Mouse (Mus musculus) lung, adult 18-20 months (tissue): Measurements from ENCODE around the gene Man1a2.

Source experiments
- DNase-seq, 2 experiments: peaks; one replicate each; pipeline ENCODE4 v3.0.0; 2022; ENCODE audit warnings: mixed read lengths in 2 of 2

The Man1a2 gene

DNA sequence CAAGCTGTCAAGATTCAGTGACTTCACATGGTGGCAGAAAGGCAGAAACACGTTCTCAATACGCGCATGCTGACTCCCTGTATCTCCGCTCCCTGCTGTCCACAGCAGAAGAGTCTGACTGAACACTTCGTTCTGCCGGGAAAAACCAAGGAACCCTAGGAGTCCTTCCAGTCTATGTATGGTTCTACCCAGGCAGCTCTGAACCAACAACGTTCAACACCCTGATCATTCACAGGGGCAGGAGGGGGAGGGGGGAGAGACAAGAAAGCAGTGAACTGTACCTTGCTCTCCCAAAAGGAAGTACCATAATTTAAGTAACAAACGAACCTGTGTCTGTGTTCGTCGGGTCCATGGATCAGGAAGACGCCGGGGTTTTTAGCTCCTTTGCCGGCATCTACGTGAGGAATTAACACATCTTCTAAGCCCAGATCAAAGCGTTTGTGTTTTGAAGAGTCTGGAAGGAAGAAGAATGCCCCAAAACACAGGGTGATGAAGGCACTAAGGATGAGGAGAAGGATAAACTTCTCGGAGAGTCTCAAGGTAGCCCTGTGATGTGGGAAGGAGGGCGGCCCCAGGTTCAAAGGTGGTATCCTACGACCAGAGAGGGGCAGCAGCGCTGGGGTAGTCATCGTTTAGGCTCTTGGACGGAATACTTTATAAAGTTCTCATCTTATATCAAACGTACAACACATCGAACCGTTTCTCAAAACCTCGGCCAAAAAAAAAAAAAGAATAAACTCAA lies 898 bp downstream of the Man1a2 start:
- DNase-seq, result peak in 1 of 2 experiments; percentile 14

DNA sequence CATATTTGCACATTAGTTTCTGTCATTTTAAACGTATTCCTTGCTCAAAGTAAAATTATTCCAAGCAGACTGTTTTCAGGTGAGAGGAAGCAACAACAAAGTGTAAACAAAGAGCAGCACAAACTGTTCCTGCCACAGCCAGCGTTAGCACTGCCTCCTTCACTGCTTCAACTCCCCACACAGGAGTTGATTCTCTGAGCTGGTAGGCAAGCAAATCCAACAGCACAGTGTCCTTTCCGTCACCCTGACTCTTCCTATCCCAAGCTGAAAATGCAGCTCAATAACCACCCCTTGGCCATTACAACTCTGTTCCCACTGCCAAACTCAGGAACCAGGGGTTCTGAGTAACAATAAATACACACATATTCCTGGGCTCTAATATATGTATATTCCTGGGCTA lies 2.5 kb downstream of the Man1a2 start:
- DNase-seq, result no peak

DNA sequence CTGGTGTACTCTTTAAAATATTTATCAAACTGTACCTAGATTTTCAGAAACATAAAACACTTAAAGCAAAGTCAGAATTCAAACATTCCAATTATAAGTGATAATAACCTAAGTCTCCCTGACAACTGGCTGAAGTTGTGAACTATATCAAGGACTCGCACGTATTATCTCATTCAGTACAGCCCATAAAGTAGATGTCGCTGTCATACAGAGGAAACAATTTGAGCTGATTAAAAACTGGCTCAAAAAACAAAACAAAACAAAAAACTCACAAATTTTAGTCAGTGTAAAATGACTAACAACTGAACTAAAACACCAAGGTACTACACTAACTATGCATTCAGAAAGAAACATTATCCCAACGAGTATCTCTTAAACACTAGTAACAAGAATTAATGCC lies 3.0 kb downstream of the Man1a2 start:
- DNase-seq, result no peak

DNA sequence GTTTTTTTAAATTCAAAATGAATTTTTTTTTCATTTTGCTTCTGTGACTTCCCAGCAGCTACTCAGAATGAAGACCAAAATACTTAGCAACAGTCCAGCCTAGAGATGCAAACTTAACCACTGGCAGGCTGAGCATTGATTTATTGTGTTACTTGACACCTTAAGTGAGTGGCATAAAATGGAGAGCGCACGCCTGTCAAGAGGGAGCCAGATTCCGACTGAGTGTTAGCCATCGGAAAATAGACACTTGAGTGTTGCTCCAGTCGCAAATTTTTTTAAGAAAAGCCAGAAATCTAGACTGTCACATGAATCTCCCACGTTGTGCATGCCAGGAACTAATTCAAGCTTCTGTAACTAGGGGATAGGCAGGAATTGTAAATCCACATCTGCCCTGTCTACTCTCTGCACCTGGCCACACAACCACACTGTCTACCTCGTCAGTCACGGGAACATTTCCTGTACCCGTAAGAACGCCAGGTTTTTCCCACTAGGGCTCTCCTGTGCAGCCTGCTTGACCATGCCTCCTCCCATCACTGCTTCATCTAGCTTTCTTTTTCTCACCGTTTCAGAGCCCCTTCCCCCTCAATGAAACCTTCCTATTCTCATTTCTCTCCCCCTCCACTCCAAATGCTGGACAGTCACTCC lies 3.7 kb downstream of the Man1a2 start:
- DNase-seq, result peak in 1 of 2 experiments; percentile 14

DNA sequence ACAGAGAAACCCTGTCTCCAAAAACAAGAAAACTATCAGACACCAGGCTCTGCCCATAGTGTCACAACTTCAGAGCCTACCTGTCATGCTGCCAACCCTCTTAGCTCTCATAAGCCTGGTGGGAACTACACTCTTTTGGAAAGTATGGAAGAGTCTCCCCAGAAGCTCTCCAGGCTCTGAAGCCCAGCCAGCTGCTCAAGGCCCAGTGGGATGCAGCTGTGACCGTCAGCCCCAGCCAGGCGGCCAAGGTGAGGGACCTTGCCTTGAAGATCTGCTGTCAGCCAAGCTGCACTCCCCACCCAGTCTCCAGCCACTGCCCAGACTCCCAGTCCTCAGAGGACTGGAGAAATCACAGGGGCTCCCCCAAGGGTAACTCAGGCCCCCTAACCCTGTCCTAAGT lies 5.1 kb downstream of the Man1a2 start:
- no peak for DNase-seq

DNA sequence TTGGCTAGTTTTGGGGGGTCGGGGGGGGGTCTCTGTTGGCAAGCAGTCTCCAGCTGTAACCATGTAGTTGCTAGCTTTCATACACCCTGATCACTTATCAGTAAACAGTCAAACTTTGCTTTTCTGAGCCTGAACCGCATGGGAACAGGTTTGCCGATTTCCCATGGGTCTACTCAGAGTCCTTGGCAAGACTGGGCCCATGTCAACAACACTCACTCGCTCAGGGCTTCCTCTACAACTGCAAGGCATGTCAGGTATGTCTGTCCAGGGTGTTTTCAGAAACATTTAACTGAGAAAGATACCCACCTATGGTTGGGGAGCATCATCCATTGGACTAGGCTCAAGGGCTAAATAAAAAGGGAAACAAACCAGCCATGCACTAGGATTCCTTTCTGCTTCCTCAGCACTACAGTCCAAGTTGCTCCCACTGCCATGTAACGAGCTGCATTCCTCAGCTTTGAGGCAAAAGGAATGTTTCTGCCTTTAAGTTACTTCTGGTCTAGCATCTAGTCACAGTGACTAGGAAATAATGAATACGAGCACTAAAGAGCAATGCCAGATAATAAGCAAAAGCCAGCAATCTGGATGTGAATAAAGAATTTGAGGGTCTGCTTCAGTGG lies 6.2 kb downstream of the Man1a2 start:
- no peak for DNase-seq

DNA sequence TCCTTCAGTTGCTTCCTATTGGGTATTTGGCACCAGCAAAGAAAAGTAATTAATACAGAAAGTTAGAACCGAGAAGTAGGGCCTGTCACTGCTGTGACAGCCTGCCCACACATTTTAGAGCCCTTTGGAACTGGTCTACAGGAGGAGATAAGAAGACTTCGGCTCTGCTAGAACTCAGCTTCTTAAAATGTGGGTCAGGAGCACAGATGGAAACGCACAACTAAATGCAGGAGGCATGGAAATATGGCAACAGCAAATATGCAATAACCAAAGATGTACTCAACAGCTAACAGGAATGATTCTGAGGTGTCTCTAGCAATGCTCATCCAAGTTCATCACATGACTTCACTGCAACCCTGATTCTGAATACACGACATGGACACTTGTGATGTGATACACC lies 10.2 kb downstream of the Man1a2 start:
- DNase-seq, result no peak

DNA sequence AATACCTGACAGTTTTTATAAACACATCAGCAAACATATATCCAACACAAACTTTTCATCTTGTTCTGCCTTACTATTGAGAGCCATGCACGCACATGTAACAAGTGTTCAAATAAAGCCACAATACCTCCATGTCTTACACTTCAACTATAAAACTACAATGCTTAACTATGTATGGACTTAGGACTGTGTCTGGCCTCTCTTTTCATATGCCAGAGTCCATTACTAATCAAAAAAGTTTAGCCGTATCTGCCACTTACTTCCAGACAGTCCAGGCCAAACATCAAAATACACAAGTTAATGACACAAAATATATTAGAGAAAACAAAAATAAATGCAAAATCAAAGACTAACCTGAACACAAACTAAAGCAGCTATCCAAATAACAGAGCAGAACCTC lies 14.9 kb downstream of the Man1a2 start:
- DNase-seq, result no peak

DNA sequence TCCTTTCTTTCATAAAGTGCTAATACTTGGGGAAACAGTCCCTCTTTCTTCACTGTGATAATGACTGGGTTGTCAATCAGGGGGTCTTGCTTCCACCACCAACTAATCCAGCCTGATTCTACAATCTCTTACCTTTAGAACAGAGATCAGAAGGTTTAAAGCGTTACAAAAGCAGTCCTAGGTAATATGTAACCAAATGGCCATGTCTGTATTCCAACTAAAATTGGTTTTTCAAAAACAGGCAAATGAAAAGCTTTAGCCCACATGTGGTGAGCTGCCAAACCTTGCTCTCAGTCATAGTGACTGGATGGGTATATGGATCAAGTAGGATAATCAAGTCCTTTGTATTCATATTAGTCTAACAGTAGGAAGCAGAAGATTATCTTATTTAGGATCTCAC lies 32.0 kb downstream of the Man1a2 start:
- DNase-seq, result no peak

DNA sequence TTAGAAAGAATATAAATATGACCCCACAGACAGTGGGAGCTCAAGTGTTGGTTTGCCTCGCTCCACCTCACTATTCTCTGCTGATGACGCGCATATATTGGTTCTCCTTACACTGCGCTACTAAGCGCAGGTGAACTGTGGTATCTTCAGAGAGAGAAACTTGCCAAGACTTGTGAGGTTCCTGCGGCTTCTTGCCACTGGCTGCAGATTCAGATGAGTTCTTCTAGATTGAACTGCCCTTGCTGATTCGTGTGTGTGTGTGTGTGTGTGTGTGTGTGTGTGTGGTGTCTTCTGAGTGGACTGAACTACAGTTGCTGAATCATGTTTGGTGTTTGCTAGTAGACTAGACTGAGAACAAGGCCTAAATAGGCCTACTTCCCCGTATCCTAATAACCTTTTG lies 43.7 kb downstream of the Man1a2 start:
- DNase-seq, result no peak

DNA sequence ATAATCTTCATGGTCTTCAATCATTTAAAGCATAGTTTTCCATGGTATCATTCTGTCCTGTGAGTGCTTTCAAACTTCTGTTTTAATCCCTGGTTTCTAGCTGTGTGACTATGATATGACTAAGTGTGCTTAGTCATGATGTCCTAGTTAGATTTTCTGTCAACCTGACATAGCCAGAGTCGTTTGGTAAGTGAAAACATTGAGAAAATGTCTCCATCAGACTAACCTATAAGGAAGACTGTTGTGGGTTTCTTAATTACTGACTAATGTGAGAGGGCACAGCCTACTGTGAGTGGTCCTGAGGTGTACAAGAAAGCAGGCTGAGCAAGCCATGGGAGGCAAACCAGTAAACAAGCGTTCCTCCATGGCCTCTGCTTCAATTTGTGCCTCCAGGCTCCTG lies 49.0 kb downstream of the Man1a2 start:
- no peak for DNase-seq

DNA sequence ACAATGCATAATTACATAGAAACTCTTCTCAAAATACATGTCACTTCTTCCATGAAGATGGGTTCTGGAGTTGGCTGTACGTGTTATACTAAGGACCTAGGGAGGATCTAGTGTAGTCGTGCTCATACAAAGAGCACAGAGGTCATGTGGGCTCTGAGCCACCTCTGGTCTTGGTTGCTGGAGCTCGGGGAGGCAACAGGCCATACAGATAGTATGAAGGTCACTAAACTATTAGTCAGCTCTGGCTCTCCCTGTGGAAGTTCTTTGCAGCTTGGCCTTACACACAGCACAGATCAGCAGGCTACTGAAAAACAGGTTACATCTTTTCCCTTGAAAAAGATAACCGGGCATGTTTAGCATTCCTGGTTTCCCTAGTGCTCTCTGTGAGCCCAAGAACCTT lies 50.5 kb downstream of the Man1a2 start:
- no peak for DNase-seq

DNA sequence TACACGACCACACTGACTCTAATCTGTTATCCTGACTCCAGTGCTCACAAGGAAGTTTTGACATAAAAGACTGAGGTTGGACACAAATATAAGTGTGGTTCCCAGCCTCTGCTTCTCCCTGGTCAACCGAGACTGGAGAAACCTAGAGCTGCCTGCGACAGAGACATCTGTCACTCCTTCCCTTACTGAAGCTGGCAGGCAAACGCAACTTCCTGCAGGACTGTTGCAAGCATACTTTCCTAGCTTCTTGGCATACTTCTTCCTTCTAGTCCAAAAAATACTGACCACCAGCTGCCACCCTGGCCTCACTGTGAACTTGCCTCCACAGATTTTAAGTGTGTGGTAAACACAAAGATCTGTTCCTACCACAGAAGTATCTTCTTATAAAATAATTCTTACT lies 66.8 kb downstream of the Man1a2 start:
- peak; percentile 17 to 21 for DNase-seq

DNA sequence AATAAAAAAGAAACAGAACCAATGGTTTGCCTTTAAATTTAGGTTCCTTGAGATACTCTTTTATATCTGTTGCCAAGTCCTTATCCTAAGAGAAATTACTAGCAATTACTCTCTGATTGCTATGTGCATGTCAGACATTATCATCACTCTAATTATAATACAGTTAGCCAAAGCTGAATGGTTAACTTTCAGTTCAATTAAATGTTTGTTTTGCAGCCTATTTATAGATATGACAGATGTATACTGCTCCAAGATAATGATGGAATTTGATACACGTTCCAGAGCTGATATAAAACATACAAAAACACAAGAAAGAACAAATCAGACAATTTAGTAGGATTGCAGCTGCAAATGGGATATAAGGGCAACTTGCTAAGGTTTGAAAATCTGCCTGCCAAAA lies 74.4 kb downstream of the Man1a2 start:
- DNase-seq, result no peak

DNA sequence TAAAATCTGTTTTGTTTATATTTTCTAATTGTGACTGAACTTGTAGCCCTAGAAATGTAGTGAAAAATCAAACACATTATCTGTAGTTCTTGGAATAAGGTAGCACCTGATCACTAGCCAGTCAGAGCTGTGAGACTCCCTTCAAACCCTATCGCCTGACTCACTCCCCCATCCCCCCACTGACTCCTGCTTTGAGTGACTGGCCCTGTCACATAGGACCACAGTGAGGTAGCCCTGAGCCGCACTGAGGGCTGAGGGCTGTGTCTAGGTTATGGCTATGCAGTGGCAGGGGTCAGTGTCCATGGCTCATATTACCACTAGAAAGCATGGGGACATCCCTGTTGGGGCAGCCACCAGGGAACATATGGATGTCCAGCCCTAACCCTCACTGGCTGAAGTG lies 80.8 kb downstream of the Man1a2 start:
- DNase-seq, result peak; percentile 10 to 16

DNA sequence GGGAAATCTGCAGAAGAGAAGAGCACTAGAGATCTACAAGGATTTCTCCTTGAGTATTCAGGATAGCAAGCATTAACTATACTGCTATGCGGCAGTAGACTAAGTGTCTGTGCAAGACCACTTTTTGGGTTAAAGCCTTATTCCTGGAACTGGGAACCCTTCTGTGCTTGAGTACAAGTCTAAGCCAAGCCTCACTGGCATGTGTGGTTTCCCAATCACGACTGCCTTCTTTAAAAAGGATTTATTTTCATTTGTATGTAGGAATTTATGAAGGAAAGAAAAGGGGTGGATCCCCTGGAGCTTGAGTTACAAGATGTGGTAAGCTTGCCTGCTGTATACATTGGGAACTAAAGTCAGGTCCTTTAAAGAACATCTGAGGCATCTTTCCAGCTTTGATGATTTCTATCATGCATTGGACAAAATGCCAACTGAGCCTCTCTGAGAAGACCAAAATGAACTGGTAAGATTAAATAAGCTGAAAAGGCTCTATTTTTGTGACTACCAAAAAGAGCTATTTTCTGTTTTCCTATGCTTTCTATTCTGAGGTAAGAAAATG lies 86.0 kb downstream of the Man1a2 start:
- DNase-seq, result no peak

DNA sequence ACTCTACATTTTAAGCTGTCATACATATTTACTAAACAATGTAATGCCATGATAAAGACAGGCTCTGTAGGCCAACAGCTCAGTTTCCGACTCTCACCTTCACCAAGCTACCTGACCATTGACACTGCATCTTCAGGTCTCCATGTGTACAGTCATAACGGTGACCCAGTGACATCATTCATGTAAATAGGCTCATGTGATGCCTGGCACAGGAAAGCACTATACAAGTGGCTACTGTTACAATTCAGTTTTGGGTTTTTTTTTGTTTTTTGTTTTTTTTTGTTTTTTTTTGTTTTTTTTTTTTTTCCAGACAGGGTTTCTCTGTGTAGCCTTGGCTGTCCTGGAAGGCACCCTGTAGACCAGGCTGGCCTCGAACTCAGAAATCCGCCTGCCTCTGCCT lies 94.2 kb downstream of the Man1a2 start:
- DNase-seq, result no peak

DNA sequence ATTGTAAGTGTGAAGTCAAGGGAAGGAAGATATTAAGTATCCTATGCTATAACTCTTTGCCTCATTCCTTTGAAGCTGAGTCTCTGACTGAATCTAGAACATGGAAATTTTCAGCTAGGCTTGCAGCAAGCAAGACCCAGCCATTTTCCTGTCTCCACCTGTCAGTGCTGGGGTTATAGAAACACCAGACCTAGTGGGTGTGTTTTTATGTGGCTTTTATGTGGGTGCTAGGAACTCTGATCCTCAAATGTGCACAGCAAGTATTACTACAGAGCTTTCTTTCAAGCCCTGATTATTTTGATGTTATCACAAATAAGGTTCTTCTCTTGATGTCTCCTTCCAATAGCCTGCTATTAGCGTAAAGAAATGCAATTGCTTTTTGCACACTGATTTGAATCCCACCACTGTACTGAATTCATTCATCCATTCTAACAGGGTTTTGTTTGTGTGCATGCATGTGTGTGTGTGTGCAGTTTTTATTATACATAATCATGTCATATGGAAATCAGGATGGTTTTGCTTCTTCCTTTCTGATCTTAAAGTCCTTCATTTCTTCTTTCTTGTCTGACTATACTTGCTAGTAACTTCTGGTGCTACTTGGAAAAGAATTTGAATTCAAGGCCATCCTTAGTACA lies 102.5 kb downstream of the Man1a2 start:
- no peak for DNase-seq

DNA sequence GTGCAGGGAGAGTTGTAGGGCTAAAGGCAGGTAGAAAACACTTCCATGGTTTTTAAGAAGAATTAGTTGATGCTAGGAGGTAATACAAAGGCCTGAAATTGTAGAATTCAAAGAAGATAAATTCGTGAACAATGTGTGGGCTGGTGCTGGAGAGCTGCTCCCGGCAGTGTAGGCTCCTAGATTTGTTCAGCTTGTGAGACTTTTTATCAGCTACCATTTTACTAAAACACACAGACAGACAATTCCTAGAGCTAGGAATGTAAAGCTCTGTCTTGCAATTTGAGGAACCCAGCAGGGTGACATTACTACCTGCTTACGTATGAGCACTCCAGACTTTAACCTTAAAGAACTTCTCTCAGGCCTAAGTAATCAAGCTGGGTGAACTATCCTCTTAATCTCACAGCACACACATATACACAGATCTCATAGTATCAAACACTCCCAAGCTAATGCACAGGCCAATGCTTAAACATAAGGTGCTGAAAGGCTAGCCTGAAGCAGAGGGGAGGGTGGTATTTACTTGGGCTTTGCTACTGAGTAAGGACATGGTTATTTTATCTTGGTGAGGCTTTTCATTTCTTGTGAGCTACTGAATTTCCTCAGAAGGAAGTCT lies 112.6 kb downstream of the Man1a2 start:
- DNase-seq, result no peak

DNA sequence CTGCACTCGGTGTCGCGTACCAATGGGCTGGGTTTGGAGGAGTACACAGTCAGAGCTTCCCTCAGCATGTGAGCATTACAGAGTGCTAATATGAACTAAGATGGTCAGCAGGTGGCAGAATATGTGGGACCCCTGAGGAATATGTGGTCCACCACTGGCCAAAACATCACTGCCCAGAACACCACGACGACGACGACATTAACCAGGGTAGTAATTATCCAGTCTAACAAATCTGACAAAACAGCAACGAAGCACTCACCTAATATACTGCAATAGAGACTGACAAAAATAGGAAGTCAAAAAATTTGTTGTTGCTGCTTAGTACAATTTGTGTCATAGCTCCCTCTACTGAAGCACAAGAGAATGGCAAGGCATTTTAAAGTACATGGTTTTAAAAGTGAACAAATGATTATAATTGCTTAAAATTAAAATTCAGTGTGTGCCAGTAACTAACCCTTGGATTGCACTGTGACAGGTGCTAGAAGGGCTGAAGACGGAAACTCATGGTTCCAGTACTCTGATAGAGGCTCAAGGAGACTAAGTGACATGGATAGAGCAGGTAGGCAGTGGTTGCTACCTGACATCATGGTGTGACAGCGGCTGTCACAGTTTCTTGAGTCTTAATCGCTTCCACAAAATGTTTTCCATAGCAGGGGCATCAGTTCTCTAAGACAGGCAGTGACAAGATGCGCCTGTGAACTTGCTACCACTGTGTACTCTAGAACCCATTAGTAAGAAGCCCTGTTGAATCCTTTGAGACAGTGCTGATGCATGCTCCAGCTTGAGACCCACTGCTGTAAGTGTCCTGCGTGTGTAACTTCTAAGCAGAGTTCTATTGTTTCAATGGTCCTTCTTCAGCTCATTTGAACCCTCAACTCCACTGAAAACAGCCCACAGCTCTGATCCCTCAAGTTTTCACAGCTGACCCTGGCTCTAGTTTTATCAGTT lies 116.6 kb downstream of the Man1a2 start:
- no peak for DNase-seq

DNA sequence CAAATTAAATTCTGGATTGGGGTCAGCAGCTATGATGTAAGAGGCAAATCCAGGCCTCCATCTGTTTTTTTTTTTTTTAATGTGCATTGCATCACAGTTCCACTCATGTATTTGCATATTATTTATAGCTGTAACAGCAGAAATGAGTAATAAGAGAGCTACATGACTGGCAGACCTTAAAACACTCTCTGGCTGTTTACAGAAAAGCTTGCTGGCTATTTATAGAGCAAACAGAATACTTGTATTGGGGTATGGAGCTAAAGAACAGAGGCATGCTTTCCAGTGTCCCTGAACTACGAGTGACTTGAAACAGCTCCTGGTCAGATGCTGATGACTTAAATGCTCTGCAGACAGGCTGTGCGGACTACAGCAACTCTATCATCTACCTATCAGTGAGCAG lies 121.7 kb downstream of the Man1a2 start:
- no peak for DNase-seq

DNA sequence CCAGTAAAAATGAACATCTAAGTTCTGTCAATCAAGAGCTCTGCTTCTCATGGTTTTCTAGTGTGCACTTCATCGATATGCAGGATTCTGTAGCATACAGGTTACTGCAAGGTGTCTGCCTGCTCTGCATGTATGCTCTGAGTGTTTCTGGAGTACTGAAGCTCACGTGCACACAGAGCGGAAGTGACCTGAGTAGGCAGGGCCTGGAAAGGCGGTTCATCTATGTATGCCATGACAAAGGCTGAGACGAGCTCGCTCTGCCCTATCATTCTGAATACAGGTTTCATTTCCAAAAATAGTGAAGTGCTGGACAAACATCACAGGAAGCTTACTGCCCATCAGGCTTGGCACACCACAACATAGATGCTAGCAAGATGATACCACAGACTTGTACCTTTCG lies 122.8 kb downstream of the Man1a2 start:
- DNase-seq, result no peak
